Mouse (Mus musculus): ENCODE measurements at regions not wholly inside any gene's neighbourhood (a gene's known extent, or its start where the extent isn't known, plus 50 kb on each side); places are given as distances from the start of the nearest gene placed in this dataset.

- Histone ChIP-seq H3K9ac (ENCODE audit: low read depth, low read length) (no peak overlapping the region), H3K27ac (ENCODE audit: low read depth, low read length) (no peak overlapping the region), H3K27me3 (ENCODE audit: control insufficient read depth, insufficient read depth, low read length) (no peaks in the 10 kb centered on the region), H3K36me3 (ENCODE audit: control insufficient read depth, insufficient read depth, low read length) (no peaks in the 10 kb centered on the region), H3K4me2 (replicated peaks; ENCODE audit: low read depth, low read length) (no peak overlapping the region), H3K9me3 (ENCODE audit: control insufficient read depth, low read length) (no peaks in the 10 kb centered on the region; the same call in 1 of the 2 replicates), H3K4me1 (ENCODE audit: control insufficient read depth, insufficient read depth, low read length) (no peaks in the 10 kb centered on the region), H3K4me3 (ENCODE audit: low read length) (no peak overlapping the region)
- ATAC-seq (ENCODE audit: low FRiP score, low TSS enrichment): no peak
- WGBS: 96% methylated on average over 8 of the region's 8 CpGs
Observed at GRCm38 (mm10) chr4:34340057-34340456, 210.7 kb upstream of the Akirin2 start.

- no peak overlapping the region for H3K4me3 ChIP-seq (ENCODE audit: low read length)
- H3K4me1 ChIP-seq (ENCODE audit: control insufficient read depth, insufficient read depth, low read length): no peaks in the 10 kb centered on the region
- no peak overlapping the region for H3K9ac ChIP-seq (ENCODE audit: low read depth, low read length)
- no peak for ATAC-seq (ENCODE audit: low FRiP score, low TSS enrichment)
- no peaks in the 10 kb centered on the region for H3K27me3 ChIP-seq (ENCODE audit: control insufficient read depth, insufficient read depth, low read length)
- no peak overlapping the region for H3K4me2 ChIP-seq (replicated peaks; ENCODE audit: low read depth, low read length)
- H3K9me3 ChIP-seq (ENCODE audit: control insufficient read depth, low read length): no peaks in the 10 kb centered on the region
- H3K27ac ChIP-seq (ENCODE audit: low read depth, low read length): no peak overlapping the region
- 55% methylated on average over 8 of the region's 8 CpGs for WGBS
- H3K36me3 ChIP-seq (ENCODE audit: control insufficient read depth, insufficient read depth, low read length): no peaks in the 10 kb centered on the region
Observed at GRCm38 (mm10) chr4:34371281-34372032, 179.3 kb upstream of the Akirin2 start.

- 89% methylated on average over 5 of the region's 5 CpGs for WGBS
- Histone ChIP-seq H3K4me3 (ENCODE audit: low read length) (no peak overlapping the region), H3K4me1 (ENCODE audit: control insufficient read depth, insufficient read depth, low read length) (no peaks in the 10 kb centered on the region), H3K27ac (ENCODE audit: low read depth, low read length) (no peak overlapping the region), H3K9ac (ENCODE audit: low read depth, low read length) (no peak overlapping the region), H3K9me3 (ENCODE audit: control insufficient read depth, low read length) (peaks cover 1% of the 10 kb centered on the region; the same call in 1 of the 2 replicates), H3K4me2 (replicated peaks; ENCODE audit: low read depth, low read length) (no peak overlapping the region), H3K27me3 (ENCODE audit: control insufficient read depth, insufficient read depth, low read length) (no peaks in the 10 kb centered on the region), H3K36me3 (ENCODE audit: control insufficient read depth, insufficient read depth, low read length) (no peaks in the 10 kb centered on the region)
- no peak for ATAC-seq (ENCODE audit: low FRiP score, low TSS enrichment)
Observed at GRCm38 (mm10) chr4:34386338-34386967, 164.3 kb upstream of the Akirin2 start.

GRCm38 (mm10) chr4:34391499-34391898, 159.2 kb upstream of the Akirin2 start:
- Histone ChIP-seq H3K9ac (ENCODE audit: low read depth, low read length) (no peak overlapping the region), H3K4me2 (replicated peaks; ENCODE audit: low read depth, low read length) (no peak overlapping the region), H3K9me3 (ENCODE audit: control insufficient read depth, low read length) (peaks cover 3% of the 10 kb centered on the region; the same call in 1 of the 2 replicates), H3K36me3 (ENCODE audit: control insufficient read depth, insufficient read depth, low read length) (no peaks in the 10 kb centered on the region), H3K27ac (ENCODE audit: low read depth, low read length) (no peak overlapping the region), H3K27me3 (ENCODE audit: control insufficient read depth, insufficient read depth, low read length) (no peaks in the 10 kb centered on the region), H3K4me3 (ENCODE audit: low read length) (no peak overlapping the region), H3K4me1 (ENCODE audit: control insufficient read depth, insufficient read depth, low read length) (no peaks in the 10 kb centered on the region)
- 95% methylated on average over 5 of the region's 5 CpGs for WGBS
- ATAC-seq (ENCODE audit: low FRiP score, low TSS enrichment): no peak

GRCm38 (mm10) chr4:34403061-34403460, 147.7 kb upstream of the Akirin2 start:
- Histone ChIP-seq H3K36me3 (ENCODE audit: control insufficient read depth, insufficient read depth, low read length) (no peaks in the 10 kb centered on the region), H3K4me1 (ENCODE audit: control insufficient read depth, insufficient read depth, low read length) (no peaks in the 10 kb centered on the region), H3K9ac (ENCODE audit: low read depth, low read length) (no peak overlapping the region), H3K9me3 (ENCODE audit: control insufficient read depth, low read length) (no peaks in the 10 kb centered on the region), H3K27ac (ENCODE audit: low read depth, low read length) (no peak overlapping the region), H3K27me3 (ENCODE audit: control insufficient read depth, insufficient read depth, low read length) (no peaks in the 10 kb centered on the region), H3K4me2 (replicated peaks; ENCODE audit: low read depth, low read length) (no peak overlapping the region), H3K4me3 (ENCODE audit: low read length) (no peak overlapping the region)
- 87% methylated on average over 2 of the region's 2 CpGs for WGBS
- no peak for ATAC-seq (ENCODE audit: low FRiP score, low TSS enrichment)

GRCm38 (mm10) chr4:34407181-34407580, 143.6 kb upstream of the Akirin2 start:
- Histone ChIP-seq H3K9ac (ENCODE audit: low read depth, low read length) (no peak overlapping the region), H3K4me3 (ENCODE audit: low read length) (no peak overlapping the region), H3K4me1 (ENCODE audit: control insufficient read depth, insufficient read depth, low read length) (no peaks in the 10 kb centered on the region), H3K27ac (ENCODE audit: low read depth, low read length) (no peak overlapping the region), H3K27me3 (ENCODE audit: control insufficient read depth, insufficient read depth, low read length) (no peaks in the 10 kb centered on the region), H3K9me3 (ENCODE audit: control insufficient read depth, low read length) (no peaks in the 10 kb centered on the region), H3K4me2 (replicated peaks; ENCODE audit: low read depth, low read length) (no peak overlapping the region), H3K36me3 (ENCODE audit: control insufficient read depth, insufficient read depth, low read length) (no peaks in the 10 kb centered on the region)
- no peak for ATAC-seq (ENCODE audit: low FRiP score, low TSS enrichment)
- WGBS: 64% methylated on average over 3 of the region's 3 CpGs

GRCm38 (mm10) chr4:34420970-34421369, 129.8 kb upstream of the Akirin2 start:
- H3K9ac ChIP-seq (ENCODE audit: low read depth, low read length): no peak overlapping the region
- 72% methylated on average over 6 of the region's 6 CpGs for whole genome bisulfite sequencing
- H3K9me3 ChIP-seq (ENCODE audit: control insufficient read depth, low read length): no peaks in the 10 kb centered on the region
- no peak overlapping the region for H3K4me3 ChIP-seq (ENCODE audit: low read length)
- no peak overlapping the region for H3K27ac ChIP-seq (ENCODE audit: low read depth, low read length)
- no peak for ATAC-seq (ENCODE audit: low FRiP score, low TSS enrichment)
- H3K36me3 ChIP-seq (ENCODE audit: control insufficient read depth, insufficient read depth, low read length): no peaks in the 10 kb centered on the region
- no peaks in the 10 kb centered on the region for H3K27me3 ChIP-seq (ENCODE audit: control insufficient read depth, insufficient read depth, low read length)
- H3K4me2 ChIP-seq (replicated peaks; ENCODE audit: low read depth, low read length): no peak overlapping the region
- no peaks in the 10 kb centered on the region for H3K4me1 ChIP-seq (ENCODE audit: control insufficient read depth, insufficient read depth, low read length)

GRCm38 (mm10) chr4:34424131-34424646, 126.5 kb upstream of the Akirin2 start:
- Histone ChIP-seq H3K9ac (ENCODE audit: low read depth, low read length) (no peak overlapping the region), H3K4me1 (ENCODE audit: control insufficient read depth, insufficient read depth, low read length) (no peaks in the 10 kb centered on the region), H3K27ac (ENCODE audit: low read depth, low read length) (no peak overlapping the region), H3K4me2 (replicated peaks; ENCODE audit: low read depth, low read length) (no peak overlapping the region), H3K9me3 (ENCODE audit: control insufficient read depth, low read length) (no peaks in the 10 kb centered on the region), H3K36me3 (ENCODE audit: control insufficient read depth, insufficient read depth, low read length) (no peaks in the 10 kb centered on the region), H3K27me3 (ENCODE audit: control insufficient read depth, insufficient read depth, low read length) (no peaks in the 10 kb centered on the region), H3K4me3 (ENCODE audit: low read length) (no peak overlapping the region)
- 70% methylated on average over 2 of the region's 2 CpGs for WGBS
- no peak for ATAC-seq (ENCODE audit: low FRiP score, low TSS enrichment)

- Histone ChIP-seq H3K36me3 (ENCODE audit: control insufficient read depth, insufficient read depth, low read length) (no peaks in the 10 kb centered on the region), H3K27ac (ENCODE audit: low read depth, low read length) (no peak overlapping the region), H3K9ac (ENCODE audit: low read depth, low read length) (no peak overlapping the region), H3K4me1 (ENCODE audit: control insufficient read depth, insufficient read depth, low read length) (no peaks in the 10 kb centered on the region), H3K4me3 (ENCODE audit: low read length) (no peak overlapping the region), H3K9me3 (ENCODE audit: control insufficient read depth, low read length) (no peaks in the 10 kb centered on the region), H3K4me2 (replicated peaks; ENCODE audit: low read depth, low read length) (no peak overlapping the region), H3K27me3 (ENCODE audit: control insufficient read depth, insufficient read depth, low read length) (no peaks in the 10 kb centered on the region)
- WGBS: 49% methylated on average over 4 of the region's 4 CpGs
- ATAC-seq (ENCODE audit: low FRiP score, low TSS enrichment): no peak
Observed at GRCm38 (mm10) chr4:34429003-34429402, 121.7 kb upstream of the Akirin2 start.
